ENCODE assay signal across 16 mouse cellular contexts in genomic region chr7:91284167-91284566, GRCm38 (mm10).
DNase-seq lines count a peak whose midpoint lies in the region; ATAC-seq lines count a peak whose summit lies in the region.
"Had no signal": no experiment of that assay in that cellular context is flagged by ENCODE, and none has a peak within 500 bp of the region (broad histone marks: within the 10 kb centered on the region; RNA-seq: fewer than 3 reads in every experiment).

No protein-coding gene starts in this region.

- no peaks in the 10 kb centered on the region for H3K9me3 ChIP-seq in forebrain, embryonic 14.5 days (replicated peaks; ENCODE audit: control insufficient read depth, low read length)
- no peaks in the 10 kb centered on the region for H3K9me3 ChIP-seq in forebrain, embryonic 15.5 days
- H3K9me3 ChIP-seq: embryonic facial prominence, embryonic 15.5 days; hindbrain, embryonic 10.5 days; liver, embryonic 15.5 days; midbrain, embryonic 13.5 days had no signal

- DNase-seq in forebrain, embryonic 14.5 days (ENCODE audit: low spot score): peak; percentile 4
- DNase-seq in frontal cortex, adult 2 months (ENCODE audit: extremely low spot score in 1 of 2, low spot score in 1 of 2): peak; percentile 56 to 79
- peak; percentile 62 to 73 for DNase-seq in left cerebral cortex, adult 18-20 months (ENCODE audit: low spot score in 2 of 2)
- peak; percentile 48 for DNase-seq in right cerebral cortex, postnatal 25 days
- DNase-seq in liver: no peak
- no peak for DNase-seq in spleen, postnatal 10 days (ENCODE audit: low spot score in 2 of 2)
- no peak for DNase-seq in adrenal gland, postnatal 4 days (ENCODE audit: low spot score in 2 of 2)
- DNase-seq: adrenal gland, postnatal 10 days; kidney, adult 11 months; lung, postnatal 36 days had no signal

- no peaks in the 10 kb centered on the region for H3K27me3 ChIP-seq in forebrain, embryonic 14.5 days (replicated peaks; ENCODE audit: control insufficient read depth, insufficient read depth, low read length)
- H3K27me3 ChIP-seq in forebrain, embryonic 15.5 days: no peaks in the 10 kb centered on the region
- H3K27me3 ChIP-seq: embryonic facial prominence, embryonic 15.5 days; liver, embryonic 15.5 days; midbrain, embryonic 13.5 days had no signal

- no peak overlapping the region for H3K27ac ChIP-seq in forebrain, embryonic 14.5 days (ENCODE audit: low read depth, low read length)
- H3K27ac ChIP-seq in forebrain, embryonic 15.5 days (replicated peaks): no peak overlapping the region
- H3K27ac ChIP-seq: embryonic facial prominence, embryonic 15.5 days; hindbrain, embryonic 10.5 days; liver, embryonic 15.5 days; midbrain, embryonic 13.5 days had no signal

- no peak overlapping the region for H3K4me3 ChIP-seq in forebrain, embryonic 14.5 days (ENCODE audit: low read depth, low read length)
- no peak overlapping the region for H3K4me3 ChIP-seq in forebrain, embryonic 15.5 days
- H3K4me3 ChIP-seq: embryonic facial prominence, embryonic 15.5 days; hindbrain, embryonic 10.5 days; liver, embryonic 15.5 days; midbrain, embryonic 13.5 days had no signal

- whole genome bisulfite sequencing in forebrain, embryonic 14.5 days: 86% methylated on average over 3 of the region's 3 CpGs
- 80% methylated on average over 3 of the region's 3 CpGs for WGBS in forebrain, embryonic 15.5 days

- H3K4me2 ChIP-seq in forebrain, embryonic 14.5 days (ENCODE audit: low read length): no peak overlapping the region
- H3K4me2 ChIP-seq in forebrain, embryonic 15.5 days (replicated peaks): no peak overlapping the region
- H3K4me2 ChIP-seq: embryonic facial prominence, embryonic 15.5 days; heart, embryonic 11.5 days; liver, embryonic 15.5 days; midbrain, embryonic 13.5 days had no signal

- H3K36me3 ChIP-seq in forebrain, embryonic 14.5 days (ENCODE audit: control insufficient read depth, insufficient read depth, low read length): no peaks in the 10 kb centered on the region
- no peaks in the 10 kb centered on the region for H3K36me3 ChIP-seq in forebrain, embryonic 15.5 days
- H3K36me3 ChIP-seq: embryonic facial prominence, embryonic 15.5 days; hindbrain, embryonic 10.5 days; liver, embryonic 15.5 days; midbrain, embryonic 13.5 days had no signal

- H3K4me1 ChIP-seq in forebrain, embryonic 14.5 days (ENCODE audit: control insufficient read depth, insufficient read depth, low read length): no peaks in the 10 kb centered on the region
- no peaks in the 10 kb centered on the region for H3K4me1 ChIP-seq in forebrain, embryonic 15.5 days
- H3K4me1 ChIP-seq: embryonic facial prominence, embryonic 15.5 days; hindbrain, embryonic 10.5 days; liver, embryonic 15.5 days; midbrain, embryonic 13.5 days had no signal

- no peak overlapping the region for H3K9ac ChIP-seq in forebrain, embryonic 14.5 days (ENCODE audit: low read length)
- H3K9ac ChIP-seq in forebrain, embryonic 15.5 days (replicated peaks): no peak overlapping the region
- H3K9ac ChIP-seq: embryonic facial prominence, embryonic 15.5 days; liver, embryonic 15.5 days; midbrain, embryonic 13.5 days had no signal

- ATAC-seq in forebrain, embryonic 14.5 days: no peak
- ATAC-seq in forebrain, embryonic 15.5 days (replicated peaks): no peak
- ATAC-seq: midbrain, embryonic 13.5 days had no signal

Comparison
In these comparisons a context has a peak if more than half of its experiments do, and no peak if none do; other contexts are left out.
1. DNase-seq: peak in forebrain, embryonic 14.5 days (single experiment), frontal cortex, adult 2 months (2 of 2), left cerebral cortex, adult 18-20 months (2 of 2) and right cerebral cortex, postnatal 25 days (single experiment); none in liver (single experiment), spleen, postnatal 10 days (0 of 2) and adrenal gland, postnatal 4 days (0 of 2).